Mouse (Mus musculus) c-Kit-positive CD71-positive TER-119-positive erythroid progenitor cells, embryonic 14.5 days (primary cell): Measurements from ENCODE around the gene Acbd7.

Experiments
- DNase-seq: peaks from one replicate; pipeline ENCODE4 v3.0.0-alpha.2; 2013; ENCODE audit warnings: low spot score

The Acbd7 gene

GRCm38 (mm10) chr2:3387105-3387860 lies 51.3 kb downstream of the Acbd7 start:
- no peak for DNase-seq
